Mouse (Mus musculus) CH12.LX (cell line): ENCODE results near the gene Gpr68.

Experiments used
- BHLHE40 ChIP-seq: IDR thresholded peaks from 2 replicates; pipeline ENCODE4 v1.6.1; 2011; ENCODE audit warnings: mild to moderate bottlenecking, low read depth, low read length, improper control_type of control experiment
- CTCF ChIP-seq, 2 experiments: IDR thresholded peaks in 1 of 2; conservative IDR thresholded peaks in 1 of 2; 2 replicates each; pipeline ENCODE4 v1.5.1; 2011 to 2012; ENCODE audit warnings: low read depth in 2 of 2, low read length in 2 of 2, improper control_type of control experiment in 1 of 2, inconsistent platforms in 1 of 2, mild to moderate bottlenecking in 1 of 2, moderate library complexity in 1 of 2
- NELFE ChIP-seq: IDR thresholded peaks from 2 replicates; pipeline ENCODE4 v1.6.1; 2011; ENCODE audit warnings: low read depth, low read length, improper control_type of control experiment
- SIN3A ChIP-seq: IDR thresholded peaks from 2 replicates; pipeline ENCODE4 v1.6.1; 2012; ENCODE audit warnings: low read length, improper control_type of control experiment, inconsistent platforms
- USF1 ChIP-seq: IDR thresholded peaks from 2 replicates; pipeline ENCODE4 v1.6.1; 2014; ENCODE audit warnings: low read depth, mild to moderate bottlenecking, inconsistent platforms, low read length, improper control_type of control experiment

- no peak for TF ChIP-seq USF1
- no peak for TF ChIP-seq CTCF (conservative IDR thresholded peaks at IDR 0.05 in 1 of 2, IDR thresholded peaks at IDR 0.05 in 1 of 2; ENCODE audit: low read depth in 2 of 2, low read length in 2 of 2)
- no peak for TF ChIP-seq SIN3A
- no peak for TF ChIP-seq BHLHE40
- no peak for TF ChIP-seq NELFE
Measured at GRCm38 (mm10) chr12:100934796-100935195, 26.8 kb upstream of the Gpr68 start.
